Mouse (Mus musculus) frontal cortex, adult 2 months (tissue): ENCODE results near the gene Tmem231. TPM values are rescaled to one million over a fixed set of nuclear protein-coding genes. Genes with fewer than 3 reads are reported as not detected.
A peak's percentile ranks its signal among the peaks of the same experiment; 100 is the strongest.

ENCODE experiments used
- DNase-seq, 2 experiments: peaks; one replicate each; pipeline ENCODE4 v3.0.0; 2022; ENCODE audit warnings: low spot score in 1 of 2; ENCODE audit errors: extremely low spot score in 1 of 2
- polyA plus RNA-seq: library from polyadenylated mRNA; depleted of rRNA; stranded (reverse); fragments of >200 nt; gene quantifications from 2 replicates; pipeline ENCODE4 v1.2.3, GENCODE M21; 2012; rRNA removed

Tmem231 gene
- polyA plus RNA-seq, result 13.3 and 13.9 TPM in 2 replicates

GRCm38 (mm10) chr8:111933348-111934076 lies at the start of gene Tmem231:
Gene Tmem231 (minus strand): TSS chr8:111933881.
- DNase-seq, result peak; percentile 86 to 92

- no peak for DNase-seq
Measured at GRCm38 (mm10) chr8:111982116-111982515, 48.4 kb upstream of the Tmem231 start.

- no peak for DNase-seq
Measured at GRCm38 (mm10) chr8:111978147-111978546, 44.5 kb upstream of the Tmem231 start.

GRCm38 (mm10) chr8:111976326-111976725 lies 42.6 kb upstream of the Tmem231 start:
- no peak for DNase-seq

DNA sequence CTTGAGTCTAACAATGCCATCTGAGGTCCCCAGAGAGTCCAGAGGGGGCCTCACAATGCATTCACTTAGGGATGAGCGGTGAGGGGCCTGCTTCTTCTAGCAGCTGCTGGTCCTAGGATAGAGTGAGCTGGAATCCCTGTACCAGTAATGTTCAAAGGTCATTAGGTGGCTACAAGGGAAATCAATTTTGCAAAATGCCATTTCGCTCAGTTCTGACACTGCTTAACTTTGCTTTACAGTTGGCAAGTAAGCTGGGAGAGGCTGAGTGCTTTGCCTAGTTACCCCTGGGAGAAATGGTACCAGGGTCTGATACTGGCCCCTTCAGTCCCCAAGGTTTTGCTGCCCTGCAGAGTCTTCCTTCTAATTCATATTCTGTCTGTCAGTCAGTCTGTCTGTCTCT lies 42.0 kb upstream of the Tmem231 start:
- no peak for DNase-seq

GRCm38 (mm10) chr8:111974138-111974537 lies 40.5 kb upstream of the Tmem231 start:
- DNase-seq, result no peak

- no peak for DNase-seq
Measured at GRCm38 (mm10) chr8:111968991-111969390, 35.3 kb upstream of the Tmem231 start.

- no peak for DNase-seq
Measured at GRCm38 (mm10) chr8:111968541-111968940, 34.9 kb upstream of the Tmem231 start.

- DNase-seq, result no peak
Measured at GRCm38 (mm10) chr8:111967246-111967870, 33.7 kb upstream of the Tmem231 start.

DNA sequence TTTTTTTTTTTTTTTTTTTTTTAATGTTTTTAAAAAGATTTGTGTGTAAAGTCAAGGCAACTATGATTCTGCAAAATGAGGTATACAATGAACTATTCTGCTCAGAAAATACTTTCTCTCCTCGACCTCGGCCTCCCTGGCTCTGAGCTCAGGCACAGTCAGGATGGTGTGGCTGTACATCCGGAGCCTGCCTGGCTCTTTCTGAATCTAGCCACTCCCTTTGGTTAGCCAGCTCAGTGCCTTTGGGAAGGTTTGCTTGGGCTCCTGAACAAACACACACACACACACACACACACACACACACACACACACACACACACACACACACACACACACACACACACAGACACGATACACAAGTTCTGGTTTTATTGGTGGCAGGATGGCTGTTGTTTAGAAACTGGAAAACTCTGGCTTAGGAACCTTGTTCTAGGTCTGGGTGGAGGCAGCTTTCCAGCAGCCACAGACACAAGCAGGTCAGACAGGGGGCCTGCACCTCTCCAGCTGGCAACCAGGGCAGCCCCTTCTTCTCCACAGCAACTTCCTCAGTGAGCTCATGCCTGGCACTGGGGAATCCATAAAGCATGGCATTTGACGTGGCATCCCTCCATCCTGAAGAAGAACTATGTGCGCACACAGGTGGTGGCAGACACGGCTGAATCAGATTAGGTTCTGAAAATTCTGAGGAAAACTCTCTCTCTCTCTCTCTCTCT lies 31.3 kb upstream of the Tmem231 start:
- no peak for DNase-seq

DNA sequence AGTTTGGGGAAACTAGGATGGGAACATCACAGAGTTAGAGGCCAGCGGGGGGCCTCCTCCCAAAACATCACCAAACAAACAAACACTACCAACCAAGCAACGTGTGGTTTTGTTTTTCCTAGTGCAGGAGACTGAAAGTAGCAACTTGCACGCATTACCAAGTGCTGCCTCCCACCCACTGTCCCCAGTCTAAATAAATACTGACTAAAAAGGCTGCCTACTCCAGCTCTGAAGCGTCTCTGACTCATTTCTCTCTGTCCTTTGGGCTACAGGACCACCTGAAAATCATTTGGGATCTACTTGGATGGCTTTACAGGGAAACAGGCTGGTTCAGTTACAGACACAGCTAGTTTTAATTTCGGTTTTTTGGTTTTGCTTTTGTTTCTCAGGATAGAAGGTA lies 30.7 kb upstream of the Tmem231 start:
- peak in 1 of 2 experiments; percentile 42 for DNase-seq

GRCm38 (mm10) chr8:111963546-111963945 lies 29.9 kb upstream of the Tmem231 start:
- no peak for DNase-seq

GRCm38 (mm10) chr8:111963091-111963490 lies 29.4 kb upstream of the Tmem231 start:
- no peak for DNase-seq

GRCm38 (mm10) chr8:111962589-111962988 lies 28.9 kb upstream of the Tmem231 start:
- no peak for DNase-seq

DNA sequence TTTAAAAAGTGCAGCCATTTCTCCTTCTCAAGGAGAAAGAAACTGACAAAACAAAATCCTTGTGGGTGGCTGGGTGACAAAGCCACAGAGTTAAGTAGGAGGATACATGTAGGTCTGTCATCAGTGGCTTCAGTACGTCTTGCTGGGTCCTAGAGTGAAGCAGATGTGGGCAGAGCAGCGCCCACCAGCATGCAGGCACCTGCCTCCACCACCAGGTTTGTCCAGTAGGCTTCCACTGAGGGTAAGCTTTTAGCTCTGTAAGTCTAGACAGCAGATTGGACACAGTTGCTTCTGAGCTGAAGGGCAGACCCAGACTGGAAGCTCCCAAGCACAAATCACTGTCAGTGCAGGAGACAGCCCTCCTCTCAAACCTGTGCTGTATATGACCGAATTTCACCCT lies 27.6 kb upstream of the Tmem231 start:
- DNase-seq, result peak in 1 of 2 experiments; percentile 10

- no peak for DNase-seq
Measured at GRCm38 (mm10) chr8:111960591-111961321, 27.1 kb upstream of the Tmem231 start.

DNA sequence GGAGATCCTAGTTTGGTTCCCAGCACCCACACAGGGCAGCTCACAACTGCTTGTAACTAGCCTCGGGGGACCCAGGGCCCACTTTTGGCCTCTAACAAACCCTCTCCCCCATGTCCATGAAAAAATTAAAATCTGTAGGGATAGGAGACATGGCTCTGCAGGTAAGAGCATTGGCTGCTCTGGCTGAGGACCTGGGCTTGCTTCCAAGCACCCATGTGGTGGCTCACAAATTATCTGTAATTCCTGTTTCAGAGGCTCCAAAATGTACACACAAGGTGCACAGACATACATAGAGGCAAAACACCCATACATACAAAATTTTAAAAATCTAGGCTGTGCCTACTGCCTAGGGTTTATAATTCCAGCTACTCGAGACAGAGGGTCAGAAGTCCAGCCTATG lies 23.6 kb upstream of the Tmem231 start:
- DNase-seq, result no peak

GRCm38 (mm10) chr8:111955879-111956278 lies 22.2 kb upstream of the Tmem231 start:
- no peak for DNase-seq

DNA sequence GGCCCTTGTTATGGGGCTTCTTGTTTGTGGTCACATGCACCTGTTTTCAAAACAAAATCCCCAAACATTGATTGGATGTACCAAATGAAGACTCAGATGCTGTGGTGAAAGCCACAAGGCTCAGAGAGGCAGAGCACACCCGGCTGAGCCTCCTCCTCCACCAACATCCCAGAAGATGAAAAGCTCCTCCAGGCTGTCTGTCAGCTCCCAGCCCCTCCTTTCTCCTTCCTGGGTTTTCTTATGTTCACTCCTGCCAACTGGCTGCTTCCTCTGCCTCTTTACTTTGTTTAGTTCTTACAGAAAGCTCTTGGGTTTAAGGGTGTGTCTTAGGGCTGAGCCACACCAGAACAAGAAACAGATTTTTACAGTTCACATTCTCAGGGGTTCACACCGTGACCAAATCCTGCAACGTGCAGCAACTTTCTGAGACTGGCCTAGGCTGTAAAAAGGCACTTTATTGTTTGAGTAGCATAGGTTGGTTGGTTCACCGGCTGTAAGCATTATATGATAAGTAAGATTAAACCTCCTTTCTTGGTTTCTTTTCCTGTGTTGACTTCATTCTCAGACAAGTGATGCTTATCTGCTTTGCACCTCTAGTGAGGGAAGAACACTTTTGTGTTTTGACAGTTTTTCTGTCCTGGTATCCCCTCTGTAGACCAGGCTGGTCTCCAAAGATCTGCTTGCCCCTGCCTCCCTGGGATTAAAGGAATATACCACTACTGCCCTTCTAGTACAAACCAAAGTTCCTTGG lies 21.3 kb upstream of the Tmem231 start:
- no peak for DNase-seq

- DNase-seq, result no peak
Measured at GRCm38 (mm10) chr8:111951936-111952335, 18.3 kb upstream of the Tmem231 start.
